Mouse (Mus musculus): ENCODE results near the gene Slc35e4.

DNA sequence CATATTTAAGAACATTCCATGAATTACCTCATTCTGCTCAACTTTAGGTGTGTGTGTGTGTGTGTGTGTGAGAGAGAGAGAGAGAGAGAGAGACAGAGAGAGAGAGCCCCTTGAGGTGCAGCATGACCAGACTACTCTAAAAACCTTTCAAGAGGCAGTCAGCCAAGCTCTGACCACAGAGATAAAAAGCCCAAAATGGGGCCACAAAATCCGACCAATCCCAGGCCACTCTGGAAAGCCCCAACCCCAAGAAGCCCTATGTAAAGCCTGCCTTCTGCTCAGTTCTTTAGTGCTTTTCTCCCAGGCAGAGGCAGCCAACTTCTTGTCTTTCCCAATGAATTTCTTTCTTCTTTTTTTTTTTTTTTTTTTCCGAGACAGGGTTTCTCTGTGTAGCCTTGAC, 46.4 kb upstream of the Slc35e4 start:
- TF ChIP-seq CTCF (IDR thresholded peaks at IDR 0.05; ENCODE audit: low read depth, low read length) = no peak
- no peak for TF ChIP-seq POLR2AphosphoS5 (IDR thresholded peaks at IDR 0.05; ENCODE audit: insufficient replicate concordance, low read depth, low read length)
- TF ChIP-seq GATA1 (IDR thresholded peaks at IDR 0.05; ENCODE audit: borderline replicate concordance, low read length) = no peak
